Mouse (Mus musculus) cerebellum, adult 2 months (tissue): ENCODE data around the gene Irx1. TPM values are rescaled to one million over a fixed set of nuclear protein-coding genes. Genes with fewer than 3 reads are reported as not detected.

ENCODE experiments used
- DNase-seq, 2 experiments: peaks; one replicate each; pipeline ENCODE4 v3.0.0; 2021
- H3K27ac ChIP-seq: fragments of 200-500 bp; 2 replicates; pipeline ENCODE4 v1.5.1; 2012; ENCODE audit warnings: low read length, control low read depth, inconsistent platforms; ENCODE audit not compliant: insufficient read depth
- H3K27me3 ChIP-seq: fragments of 200-500 bp; 2 replicates; pipeline ENCODE4 v1.6.1; 2012; ENCODE audit warnings: inconsistent platforms, mild to moderate bottlenecking, low read length, moderate library complexity; ENCODE audit not compliant: control insufficient read depth, insufficient read depth
- H3K4me1 ChIP-seq: fragments of 200-500 bp; 2 replicates; pipeline ENCODE4 v1.6.1; 2011; ENCODE audit warnings: low read length; ENCODE audit not compliant: control insufficient read depth, insufficient read depth
- H3K4me3 ChIP-seq: fragments of 200-500 bp; replicated peaks from 2 replicates; pipeline ENCODE3; 2011; ENCODE audit warnings: mild to moderate bottlenecking, low read depth, low read length, control low read depth; ENCODE audit not compliant: insufficient read depth
- CTCF ChIP-seq: fragments of 200-500 bp; IDR thresholded peaks from 2 replicates; pipeline ENCODE4 v1.5.1; 2011; ENCODE audit warnings: low read depth, mild to moderate bottlenecking, control low read depth, low read length, moderate library complexity, borderline replicate concordance; ENCODE audit not compliant: insufficient read depth
- POLR2A ChIP-seq: fragments of 200-500 bp; IDR thresholded peaks from 2 replicates; pipeline ENCODE4 v1.6.1; 2011; ENCODE audit warnings: low read length, control low read depth, borderline replicate concordance; ENCODE audit not compliant: insufficient read depth
- WGBS: fragments of 180-500 bp; shearing (Covaris S2); methylation state at CpG from one replicate; pipeline ENCODE4 v1.1.7; 2018; 5-methylcytosine and 5-hydroxymethylcytosine counted together
- polyA plus RNA-seq: library from polyadenylated mRNA; depleted of rRNA; stranded (reverse); fragments of >200 nt; gene quantifications from 2 replicates; pipeline ENCODE4 v1.2.3, GENCODE M21; 2012

Irx1 gene
- polyA plus RNA-seq, 1 experiment = 21.2 TPM

DNA sequence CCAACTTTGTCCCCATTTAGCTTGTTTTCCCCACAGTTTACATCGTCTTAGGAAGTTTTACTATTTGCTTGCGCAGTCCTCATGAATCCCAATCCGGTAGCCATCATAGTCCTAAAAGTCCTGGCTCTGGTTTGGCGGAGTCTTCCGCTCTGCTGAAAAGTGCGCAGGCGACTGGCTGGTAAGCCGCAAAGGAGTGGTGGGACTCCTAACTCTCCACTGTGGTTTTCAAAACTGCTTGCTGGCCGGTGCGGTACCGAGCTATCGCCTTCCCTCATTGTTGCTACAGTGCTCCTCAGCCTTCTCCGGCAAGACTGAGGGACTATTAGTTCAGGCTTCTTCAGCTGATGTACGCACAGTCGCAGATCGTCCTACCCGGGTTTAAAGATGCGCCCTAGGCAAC, 6.4 kb downstream of the Irx1 start:
- DNase-seq = no peak
- Histone ChIP-seq H3K27me3 (peaks cover 2% of the 10 kb centered on the region; the same call in 1 of the 2 replicates), H3K4me3 (no peak overlapping the region), H3K27ac (no peak overlapping the region), H3K4me1 (no peaks in the 10 kb centered on the region; the same call in 1 of the 2 replicates)
- 31% methylated on average over 18 of the region's 18 CpGs for WGBS
- TF ChIP-seq CTCF = no peak
- no peak for TF ChIP-seq POLR2A

DNA sequence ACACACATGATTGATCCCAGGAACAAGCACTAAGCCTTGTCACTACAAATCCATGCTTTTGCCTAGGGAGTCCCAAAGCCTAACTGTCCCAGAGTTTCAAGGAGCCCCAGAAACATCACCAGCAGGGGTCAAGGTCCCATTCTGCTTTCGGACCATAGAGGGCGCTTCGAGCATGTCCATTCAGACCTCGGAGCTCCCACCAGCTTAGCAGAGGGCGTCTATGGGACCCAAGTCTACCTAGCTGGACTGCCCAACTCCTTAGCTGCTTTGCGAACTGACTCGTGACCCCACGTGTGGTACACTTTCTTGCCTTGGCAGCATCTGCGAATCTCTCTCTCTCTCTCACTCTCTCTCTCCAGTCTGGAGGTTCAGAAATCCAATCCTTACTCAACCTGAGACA, 7.0 kb downstream of the Irx1 start:
- Histone ChIP-seq H3K27ac (no peak overlapping the region), H3K27me3 (peaks cover 2% of the 10 kb centered on the region; the same call in 1 of the 2 replicates), H3K4me1 (no peaks in the 10 kb centered on the region; the same call in 1 of the 2 replicates), H3K4me3 (no peak overlapping the region)
- peak; percentile 34; the same call in 1 of the 2 replicates for TF ChIP-seq CTCF
- TF ChIP-seq POLR2A = no peak
- 8% methylated on average over 9 of the region's 9 CpGs for WGBS
- peak; percentile 16 to 20 for DNase-seq

DNA sequence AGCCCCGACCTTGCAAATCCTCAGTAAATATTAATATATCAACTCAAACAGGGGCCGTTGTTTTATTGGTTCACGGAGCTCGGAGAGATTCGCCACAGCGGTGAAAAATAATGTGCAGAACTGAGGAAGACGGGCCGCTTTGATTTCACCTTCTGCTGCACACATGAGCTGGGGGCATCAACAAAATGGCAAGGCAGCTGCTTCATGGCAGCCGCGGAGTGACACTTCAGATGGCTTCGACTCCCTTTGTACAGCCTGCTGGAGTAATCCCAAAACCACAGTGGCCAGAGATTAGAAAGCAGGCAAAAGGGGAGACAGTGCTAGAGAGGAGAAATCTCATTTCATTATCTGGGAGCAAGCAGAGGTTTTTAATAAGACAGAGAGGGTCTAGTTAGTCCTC, 11.6 kb downstream of the Irx1 start:
- TF ChIP-seq POLR2A (no peak), CTCF (no peak)
- WGBS = 13% methylated on average over 11 of the region's 11 CpGs
- Histone ChIP-seq H3K27me3 (no peaks in the 10 kb centered on the region), H3K4me3 (no peak overlapping the region), H3K4me1 (no peaks in the 10 kb centered on the region), H3K27ac (no peak overlapping the region)
- DNase-seq = no peak

DNA sequence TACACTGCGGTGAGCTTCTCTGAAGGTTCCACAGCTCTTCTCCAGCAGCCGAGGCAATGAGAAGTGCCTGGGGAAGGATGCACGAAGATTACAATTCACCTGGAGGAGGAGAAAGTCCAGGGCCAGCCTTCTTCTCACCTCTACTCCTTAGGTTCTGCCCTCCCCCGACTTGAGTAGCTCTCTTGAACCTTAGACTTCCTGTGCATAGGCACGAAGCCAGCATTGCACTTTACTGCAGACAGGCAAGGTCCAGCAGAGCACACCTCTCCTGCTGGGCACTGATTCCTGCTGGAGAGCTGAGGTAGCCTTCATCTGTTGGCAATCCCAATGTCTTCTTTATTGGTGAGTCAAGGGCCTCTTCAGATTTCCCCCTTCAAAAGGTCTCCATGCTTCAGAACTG, 13.7 kb downstream of the Irx1 start:
- Histone ChIP-seq H3K27ac (no peak overlapping the region), H3K4me3 (no peak overlapping the region), H3K4me1 (no peaks in the 10 kb centered on the region), H3K27me3 (no peaks in the 10 kb centered on the region)
- WGBS = 68% methylated on average over 5 of the region's 5 CpGs
- TF ChIP-seq POLR2A (no peak), CTCF (no peak)
- no peak for DNase-seq

DNA sequence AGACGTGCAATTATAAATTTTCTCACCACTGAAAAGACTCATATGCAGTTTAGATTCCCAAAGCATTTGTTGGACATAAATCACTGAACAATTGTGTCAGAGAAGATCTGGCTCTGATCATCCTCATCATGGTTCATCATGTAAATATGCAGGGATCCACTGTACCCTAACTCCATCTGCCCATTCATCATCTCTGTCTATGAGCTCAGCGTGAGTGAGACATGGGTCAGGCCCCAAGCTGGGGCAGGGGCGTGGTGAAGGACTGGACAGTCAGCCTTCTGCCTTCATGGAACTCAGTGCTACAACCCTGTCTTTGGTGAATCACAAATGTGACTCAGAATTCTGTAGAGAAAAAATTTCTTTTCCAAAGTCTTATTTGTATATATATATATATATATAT, 53.2 kb downstream of the Irx1 start:
- DNase-seq = no peak
- Histone ChIP-seq H3K27ac (no peak overlapping the region), H3K4me3 (no peak overlapping the region), H3K27me3 (no peaks in the 10 kb centered on the region), H3K4me1 (no peaks in the 10 kb centered on the region)
- WGBS = 76% methylated on average over 3 of the region's 3 CpGs
- TF ChIP-seq CTCF = no peak
- TF ChIP-seq POLR2A = no peak
